ENCODE assay signal across 14 mouse cellular contexts in the genomic region with DNA sequence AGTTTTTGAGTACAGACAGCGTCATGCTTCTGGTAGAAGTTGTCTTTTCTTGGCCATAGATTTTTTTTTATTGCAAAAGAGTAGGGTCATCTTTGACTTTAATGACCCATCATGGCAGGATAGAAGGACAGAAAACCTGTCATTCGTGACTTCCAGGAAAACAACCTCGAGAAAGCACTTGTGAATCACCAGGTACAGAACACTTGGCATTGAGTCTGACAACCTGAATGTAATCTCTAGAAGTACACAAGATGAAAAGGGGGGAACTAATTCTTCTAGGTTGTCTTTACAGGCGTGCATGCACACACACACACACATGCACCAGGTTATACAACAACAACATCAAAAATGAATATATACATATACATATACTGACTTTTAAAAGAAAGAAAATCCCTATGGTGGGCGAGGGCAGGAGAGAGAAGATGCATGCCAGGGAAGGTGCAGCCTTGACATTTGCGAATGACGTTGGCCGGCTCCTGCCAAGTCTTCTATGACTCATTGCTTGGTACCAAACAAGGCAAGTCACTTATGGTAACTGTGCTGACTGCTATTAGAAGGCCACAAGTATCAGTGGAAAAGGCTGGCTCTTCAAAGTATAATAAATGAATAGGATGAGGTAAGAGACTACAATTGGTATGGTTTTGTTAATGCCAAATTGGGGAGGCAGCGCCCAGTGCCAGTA.
DNase-seq lines count a peak whose midpoint lies in the region.
"Had no signal": no experiment of that assay in that cellular context is flagged by ENCODE, and none has a peak within 500 bp of the region (broad histone marks: within the 10 kb centered on the region; RNA-seq: fewer than 3 reads in every experiment).

No protein-coding gene starts in this region.

- peak; percentile 30 to 52 for DNase-seq in cerebellum, postnatal 14 days
- no peak for DNase-seq in cerebellum, postnatal 10 days
- peak; percentile 41 to 52 for DNase-seq in left cerebral cortex, adult 18-20 months (ENCODE audit: low spot score in 2 of 2)
- no peak for DNase-seq in left cerebral cortex, postnatal 10 days (ENCODE audit: extremely low spot score in 1 of 2, low spot score in 2 of 2)
- DNase-seq in adrenal gland, adult (ENCODE audit: inconsistent age in 2 of 2, low spot score in 1 of 2): peak; percentile 89 to 95
- peak; percentile 68 for DNase-seq in adrenal gland, postnatal 25 days
- no peak for DNase-seq in thymus, postnatal 14 days
- DNase-seq: B cell, adult 2 months; embryo, embryonic 11 days; kidney, adult 8-10 months; kidney, postnatal 14 days; layer of hippocampus, adult 9-11 months; liver, embryonic 13.5 days; thymus, adult 18-20 months had no signal

- intact Hi-C loops in left cerebral cortex, postnatal 10 days (cut with DNase I): no loop called here

Comparison
In these comparisons a context has a peak if more than half of its experiments do, and no peak if none do; other contexts are left out.
1. DNase-seq: peak in cerebellum, postnatal 14 days (2 of 2), left cerebral cortex, adult 18-20 months (2 of 2), adrenal gland, adult (2 of 2) and adrenal gland, postnatal 25 days (single experiment); none in cerebellum, postnatal 10 days (0 of 2), left cerebral cortex, postnatal 10 days (0 of 2) and thymus, postnatal 14 days (single experiment).